Comparison of ENCODE assay signal across 7 mouse cellular contexts in the genomic region with DNA sequence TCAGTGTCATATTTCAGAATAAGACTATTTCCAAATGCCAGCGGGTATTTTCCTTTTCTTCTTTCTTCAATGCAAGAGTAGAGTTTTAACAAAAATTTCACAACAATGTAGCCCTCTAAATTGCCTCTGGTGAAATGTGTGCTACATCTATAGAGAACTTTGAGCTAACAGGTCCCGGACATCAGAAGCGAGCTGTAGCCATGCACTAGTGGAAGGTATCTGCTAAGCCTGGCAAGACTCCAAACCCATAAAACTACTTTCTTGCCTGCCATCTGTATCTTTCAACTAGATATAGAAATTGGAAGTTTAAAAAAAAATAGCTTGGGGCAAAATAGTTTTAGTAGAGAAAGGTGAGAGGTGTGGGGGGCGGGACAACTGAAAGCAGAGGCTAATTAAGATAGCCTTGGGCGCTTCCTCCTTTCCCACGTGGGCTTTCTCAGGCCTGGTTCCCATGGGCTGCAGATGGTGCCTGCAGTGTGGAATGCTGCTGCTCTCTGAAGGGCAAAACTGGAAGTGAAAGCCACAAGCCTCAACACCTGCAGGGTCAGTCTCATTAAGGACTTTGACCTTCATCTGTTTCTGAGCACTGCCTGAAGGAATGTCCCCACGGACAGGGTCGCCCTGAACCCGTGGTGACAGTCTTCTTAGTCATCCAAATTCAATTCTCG.
DNase-seq lines count a peak whose midpoint lies in the region; ATAC-seq and TF ChIP-seq lines count a peak whose summit lies in the region.

No protein-coding gene starts in this region.

- peak; percentile 1 for DNase-seq in lung, postnatal 10 days
- DNase-seq in lung, postnatal 25 days (ENCODE audit: low spot score), result no peak
- DNase-seq in embryo, embryonic 10 days (ENCODE audit: low spot score), result peak; percentile 56
- peak; percentile 4 for DNase-seq in midbrain, postnatal 0 days (ENCODE audit: low spot score)
- no peak for DNase-seq in urinary bladder, adult 2 months (ENCODE audit: low spot score)
- no peak for DNase-seq in adrenal gland, adult 8-10 months

- no peaks in the 10 kb centered on the region for H3K36me3 ChIP-seq in intestine, embryonic 15.5 days
- no peaks in the 10 kb centered on the region for H3K36me3 ChIP-seq in midbrain, postnatal 0 days (ENCODE audit: insufficient read depth, low read length)

- TF ChIP-seq CTCF in midbrain, postnatal 0 days (IDR thresholded peaks at IDR 0.05), result peak; percentile 40

- WGBS in intestine, embryonic 15.5 days, result 56% methylated on average over 10 of the region's 10 CpGs
- WGBS in midbrain, postnatal 0 days, result 70% methylated on average over 10 of the region's 10 CpGs

- no peaks in the 10 kb centered on the region for H3K27me3 ChIP-seq in intestine, embryonic 15.5 days (replicated peaks)
- H3K27me3 ChIP-seq in midbrain, postnatal 0 days (ENCODE audit: insufficient read depth, low read length), result no peaks in the 10 kb centered on the region

- no peak overlapping the region for H3K9ac ChIP-seq in intestine, embryonic 15.5 days
- no peak overlapping the region for H3K9ac ChIP-seq in midbrain, postnatal 0 days (replicated peaks; ENCODE audit: low read length, poor library complexity, severe bottlenecking)

- H3K4me3 ChIP-seq in intestine, embryonic 15.5 days (replicated peaks), result no peak overlapping the region
- no peak overlapping the region for H3K4me3 ChIP-seq in midbrain, postnatal 0 days (ENCODE audit: low read depth, low read length)

- H3K4me1 ChIP-seq in intestine, embryonic 15.5 days (replicated peaks), result no peaks in the 10 kb centered on the region
- H3K4me1 ChIP-seq in midbrain, postnatal 0 days (ENCODE audit: insufficient read depth, low read length), result no peaks in the 10 kb centered on the region

- H3K9me3 ChIP-seq in intestine, embryonic 15.5 days, result no peaks in the 10 kb centered on the region
- no peaks in the 10 kb centered on the region for H3K9me3 ChIP-seq in midbrain, postnatal 0 days (ENCODE audit: low read length)

- peak; percentile 62 for ATAC-seq in intestine, embryonic 15.5 days
- no peak for ATAC-seq in midbrain, postnatal 0 days (ENCODE audit: low FRiP score)

- no peak overlapping the region for H3K4me2 ChIP-seq in intestine, embryonic 15.5 days (replicated peaks)
- no peak overlapping the region for H3K4me2 ChIP-seq in midbrain, postnatal 0 days (ENCODE audit: low read depth, low read length, poor library complexity, severe bottlenecking)

- no peak overlapping the region for H3K27ac ChIP-seq in intestine, embryonic 15.5 days
- H3K27ac ChIP-seq in midbrain, postnatal 0 days (ENCODE audit: low read depth, low read length), result no peak overlapping the region

Comparison
In these comparisons a context has a peak if more than half of its experiments do, and no peak if none do; other contexts are left out.
1. DNase-seq: peak in lung, postnatal 10 days (single experiment), embryo, embryonic 10 days (single experiment) and midbrain, postnatal 0 days (single experiment); none in lung, postnatal 25 days (single experiment), urinary bladder, adult 2 months (single experiment) and adrenal gland, adult 8-10 months (single experiment).